Mouse (Mus musculus): ENCODE data around the gene Clcn6. TPM values are rescaled to one million over a fixed set of nuclear protein-coding genes. Genes with fewer than 3 reads are reported as not detected.

Gene Clcn6
- polyA plus RNA-seq, 1 experiment from 2014 or later = 36.5 TPM

DNA sequence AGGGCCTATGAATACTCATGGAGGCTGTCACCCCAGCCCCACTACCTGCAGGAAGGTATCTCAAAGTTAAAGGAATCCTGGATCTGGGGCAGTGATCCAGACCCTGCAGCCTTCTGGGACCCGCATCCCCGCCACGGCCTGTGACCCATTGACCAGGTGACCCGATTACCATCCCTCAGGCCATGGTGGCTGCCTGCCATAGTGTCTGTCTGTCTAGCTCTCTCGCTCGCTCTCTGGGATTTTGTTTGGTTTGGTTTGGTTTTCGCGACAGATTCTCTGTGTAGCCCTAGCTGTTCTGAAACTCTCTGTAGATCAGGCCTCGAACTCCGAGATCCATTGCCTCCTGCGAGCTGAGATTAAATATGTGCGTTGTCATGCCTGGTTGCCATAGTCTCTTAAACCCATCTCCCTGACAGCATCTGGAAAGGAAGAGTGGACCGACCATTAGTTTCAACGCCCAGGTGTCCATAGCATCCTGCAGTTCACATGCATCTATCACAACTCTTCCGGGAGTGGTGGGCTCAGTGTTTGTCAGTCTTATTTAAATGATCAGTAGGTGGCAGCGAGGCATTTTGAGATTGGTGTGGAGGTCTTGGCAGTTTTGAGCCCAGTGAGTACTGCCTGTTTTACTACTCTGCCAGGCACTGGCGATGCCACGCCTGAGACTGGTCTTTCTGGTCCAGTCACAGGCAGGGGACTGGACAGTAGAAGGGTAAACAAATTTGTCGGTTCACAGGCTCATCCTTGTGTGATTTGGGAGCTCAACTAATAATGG, 820 bp upstream of the Clcn6 start:
- Histone ChIP-seq H3K4me2 (ENCODE audit: low read length) (peak overlapping the region; percentile 85), H3K27me3 (ENCODE audit: control insufficient read depth, insufficient read depth, low read depth, low read length) (no peaks in the 10 kb centered on the region), H3K27ac (ENCODE audit: low read length) (peak overlapping the region; percentile 90), H3K4me3 (ENCODE audit: low read depth, low read length) (peak overlapping the region; percentile 72), H3K4me1 (ENCODE audit: control insufficient read depth, insufficient read depth, low read length) (peaks cover 43% of the 10 kb centered on the region), H3K36me3 (ENCODE audit: control insufficient read depth, insufficient read depth, low read length) (peaks cover 2% of the 10 kb centered on the region), H3K9me3 (replicated peaks; ENCODE audit: control insufficient read depth, low read length, poor library complexity, severe bottlenecking) (no peaks in the 10 kb centered on the region), H3K9ac (ENCODE audit: low read depth, low read length) (peak overlapping the region; percentile 80)
- WGBS = 16% methylated on average over 19 of the region's 19 CpGs
- 0 out of 2 replicates have a peak, but pooled peaks have one; percentile 0 for ATAC-seq

DNA sequence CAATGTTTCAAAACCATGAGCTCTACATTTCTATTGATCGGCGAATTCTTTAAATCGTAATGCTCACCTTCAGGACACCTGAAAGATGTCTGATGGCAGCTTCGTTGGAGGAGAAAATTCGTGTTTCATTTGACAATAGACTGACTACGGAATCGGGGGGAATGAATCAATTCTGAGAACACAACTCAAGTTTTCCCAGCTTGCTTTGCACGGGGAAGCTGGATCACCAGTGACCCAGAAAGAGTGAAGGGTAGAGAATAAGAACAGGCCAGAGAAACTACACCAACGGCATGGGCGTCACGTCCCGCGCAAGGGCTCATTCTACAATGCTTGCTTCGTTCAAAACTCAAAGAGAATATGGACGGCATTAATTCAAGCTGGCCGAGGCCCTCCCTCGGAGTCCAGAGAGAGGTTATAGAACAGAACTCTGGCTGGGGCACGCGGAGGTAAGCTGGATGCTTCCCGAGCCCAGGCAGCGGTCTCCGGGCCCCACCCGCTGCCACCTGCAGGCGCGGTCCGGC, 482 bp downstream of the Clcn6 start:
- Histone ChIP-seq H3K4me3 (ENCODE audit: low read depth, low read length) (peak overlapping the region; percentile 72), H3K4me2 (ENCODE audit: low read length) (peak overlapping the region; percentile 70), H3K36me3 (ENCODE audit: control insufficient read depth, insufficient read depth, low read length) (peaks cover 2% of the 10 kb centered on the region; the same call in 1 of the 2 replicates), H3K9ac (ENCODE audit: low read depth, low read length) (peak overlapping the region; percentile 80), H3K4me1 (ENCODE audit: control insufficient read depth, insufficient read depth, low read length) (peaks cover 43% of the 10 kb centered on the region), H3K9me3 (replicated peaks; ENCODE audit: control insufficient read depth, low read length, poor library complexity, severe bottlenecking) (no peaks in the 10 kb centered on the region), H3K27ac (ENCODE audit: low read length) (peak overlapping the region; percentile 90), H3K27me3 (ENCODE audit: control insufficient read depth, insufficient read depth, low read depth, low read length) (no peaks in the 10 kb centered on the region)
- WGBS = 6% methylated on average over 26 of the region's 26 CpGs
- no peak for ATAC-seq

DNA sequence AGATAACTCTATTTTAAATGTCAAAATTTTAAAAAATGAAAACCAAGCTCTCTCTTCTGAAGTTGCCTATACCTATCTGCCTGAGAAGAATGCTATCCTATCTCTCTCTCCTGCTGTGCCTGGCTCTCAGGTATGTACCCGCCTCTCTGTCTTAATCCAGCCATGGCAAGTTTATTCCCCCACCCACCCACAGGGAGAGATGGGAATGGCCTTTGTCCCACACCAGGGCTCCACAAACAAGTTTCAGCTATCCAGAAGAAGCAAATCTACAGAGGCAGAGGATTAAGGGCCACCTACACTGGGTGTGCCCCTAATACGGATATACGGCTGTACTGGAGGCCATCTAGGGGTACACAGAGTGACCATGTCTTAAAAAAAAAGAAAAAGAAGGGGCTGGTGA, 3.2 kb downstream of the Clcn6 start:
- H3K27me3 ChIP-seq (ENCODE audit: control insufficient read depth, insufficient read depth, low read depth, low read length) = no peaks in the 10 kb centered on the region
- H3K9me3 ChIP-seq (replicated peaks; ENCODE audit: control insufficient read depth, low read length, poor library complexity, severe bottlenecking) = no peaks in the 10 kb centered on the region
- H3K4me3 ChIP-seq (ENCODE audit: low read depth, low read length) = no peak overlapping the region
- 86% methylated on average over 3 of the region's 3 CpGs for WGBS
- H3K27ac ChIP-seq (ENCODE audit: low read length) = no peak overlapping the region
- H3K4me1 ChIP-seq (ENCODE audit: control insufficient read depth, insufficient read depth, low read length) = peaks cover 19% of the 10 kb centered on the region
- H3K4me2 ChIP-seq (ENCODE audit: low read length) = no peak overlapping the region
- no peak overlapping the region for H3K9ac ChIP-seq (ENCODE audit: low read depth, low read length)
- H3K36me3 ChIP-seq (ENCODE audit: control insufficient read depth, insufficient read depth, low read length) = peaks cover 2% of the 10 kb centered on the region; the same call in 1 of the 2 replicates
- ATAC-seq = no peak

DNA sequence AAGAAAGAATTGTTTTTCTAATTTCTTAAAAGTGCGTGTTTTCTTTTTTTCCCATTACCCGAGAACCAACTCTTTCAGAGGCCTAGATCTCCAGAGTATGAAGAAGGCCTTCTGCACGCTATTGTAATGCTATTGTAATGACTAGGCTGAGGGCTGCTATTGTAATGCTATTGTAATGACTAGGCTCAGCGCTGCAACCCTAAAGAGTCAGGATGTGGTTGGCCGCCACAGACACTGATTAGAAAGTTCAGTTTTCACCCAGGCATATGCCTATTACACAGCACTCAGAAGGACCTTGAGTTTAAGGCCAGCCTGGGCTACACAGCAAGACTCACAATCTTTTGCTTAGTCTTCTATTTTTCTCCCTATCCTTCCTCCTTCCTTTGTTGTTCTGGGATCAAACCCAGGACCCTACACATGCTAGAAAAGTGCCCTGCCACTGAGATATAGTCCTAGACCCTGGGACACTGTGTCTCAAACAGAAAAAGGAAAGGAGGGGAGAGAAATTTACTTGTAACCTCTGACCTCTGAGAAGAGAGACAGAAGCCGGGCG, 4.7 kb downstream of the Clcn6 start:
- H3K9me3 ChIP-seq (replicated peaks; ENCODE audit: control insufficient read depth, low read length, poor library complexity, severe bottlenecking) = no peaks in the 10 kb centered on the region
- 63% methylated on average over 7 of the region's 7 CpGs for WGBS
- no peak overlapping the region for H3K4me2 ChIP-seq (ENCODE audit: low read length)
- no peak overlapping the region for H3K4me3 ChIP-seq (ENCODE audit: low read depth, low read length)
- H3K9ac ChIP-seq (ENCODE audit: low read depth, low read length) = no peak overlapping the region
- peaks cover 9% of the 10 kb centered on the region for H3K4me1 ChIP-seq (ENCODE audit: control insufficient read depth, insufficient read depth, low read length)
- no peak for ATAC-seq
- no peaks in the 10 kb centered on the region for H3K27me3 ChIP-seq (ENCODE audit: control insufficient read depth, insufficient read depth, low read depth, low read length)
- peaks cover 2% of the 10 kb centered on the region; the same call in 1 of the 2 replicates for H3K36me3 ChIP-seq (ENCODE audit: control insufficient read depth, insufficient read depth, low read length)
- no peak overlapping the region for H3K27ac ChIP-seq (ENCODE audit: low read length)

DNA sequence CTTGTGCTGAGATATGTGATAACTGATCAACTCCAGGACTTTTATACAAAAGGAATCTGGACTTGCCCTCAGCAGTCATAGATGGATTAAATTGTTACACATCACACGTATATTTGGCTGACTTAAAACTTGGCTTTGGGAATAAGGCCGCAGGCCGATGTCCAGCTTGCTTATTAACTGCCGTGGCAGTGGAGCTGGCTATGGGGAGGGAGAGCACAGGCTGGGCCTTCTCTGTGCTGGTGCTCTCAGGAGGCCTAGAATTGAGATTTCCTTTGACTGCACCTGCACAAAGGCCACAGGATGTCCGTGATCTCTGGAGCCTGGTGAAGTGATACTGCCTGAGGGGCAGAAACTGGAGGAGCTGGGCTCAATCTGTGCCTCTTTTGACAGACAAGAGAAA, 8.1 kb downstream of the Clcn6 start:
- Histone ChIP-seq H3K4me3 (ENCODE audit: low read depth, low read length) (no peak overlapping the region), H3K36me3 (ENCODE audit: control insufficient read depth, insufficient read depth, low read length) (peaks cover 10% of the 10 kb centered on the region; the same call in 1 of the 2 replicates), H3K27me3 (ENCODE audit: control insufficient read depth, insufficient read depth, low read depth, low read length) (no peaks in the 10 kb centered on the region), H3K9me3 (replicated peaks; ENCODE audit: control insufficient read depth, low read length, poor library complexity, severe bottlenecking) (no peaks in the 10 kb centered on the region), H3K4me1 (ENCODE audit: control insufficient read depth, insufficient read depth, low read length) (no peaks in the 10 kb centered on the region; the same call in 1 of the 2 replicates), H3K9ac (ENCODE audit: low read depth, low read length) (no peak overlapping the region), H3K27ac (ENCODE audit: low read length) (no peak overlapping the region), H3K4me2 (ENCODE audit: low read length) (no peak overlapping the region)
- 84% methylated on average over 5 of the region's 5 CpGs for WGBS
- ATAC-seq = no peak

DNA sequence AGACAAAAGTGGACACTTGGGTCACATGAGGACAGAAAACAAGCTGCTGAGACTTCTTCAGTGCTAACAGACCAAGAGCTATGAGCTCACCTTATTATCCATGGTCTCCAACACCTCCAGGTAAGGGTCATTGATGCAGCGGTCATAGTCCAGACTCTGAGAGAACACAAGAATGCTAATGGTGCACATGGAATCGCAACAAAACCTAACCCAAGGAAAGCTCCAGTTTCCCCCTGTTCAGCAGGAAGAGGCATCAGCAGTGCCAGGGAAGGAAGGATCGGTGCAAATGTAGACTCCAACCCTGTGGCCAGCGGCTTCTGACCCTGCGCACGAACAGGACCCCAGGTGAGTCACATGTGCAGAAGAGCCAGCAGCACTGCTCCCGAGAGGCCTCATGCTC, 9.3 kb downstream of the Clcn6 start:
- Histone ChIP-seq H3K9me3 (replicated peaks; ENCODE audit: control insufficient read depth, low read length, poor library complexity, severe bottlenecking) (no peaks in the 10 kb centered on the region), H3K4me3 (ENCODE audit: low read depth, low read length) (no peak overlapping the region), H3K9ac (ENCODE audit: low read depth, low read length) (no peak overlapping the region), H3K27ac (ENCODE audit: low read length) (no peak overlapping the region), H3K4me1 (ENCODE audit: control insufficient read depth, insufficient read depth, low read length) (no peaks in the 10 kb centered on the region; the same call in 1 of the 2 replicates), H3K36me3 (ENCODE audit: control insufficient read depth, insufficient read depth, low read length) (peaks cover 19% of the 10 kb centered on the region), H3K4me2 (ENCODE audit: low read length) (no peak overlapping the region), H3K27me3 (ENCODE audit: control insufficient read depth, insufficient read depth, low read depth, low read length) (no peaks in the 10 kb centered on the region)
- ATAC-seq = no peak
- WGBS = 94% methylated on average over 7 of the region's 7 CpGs

DNA sequence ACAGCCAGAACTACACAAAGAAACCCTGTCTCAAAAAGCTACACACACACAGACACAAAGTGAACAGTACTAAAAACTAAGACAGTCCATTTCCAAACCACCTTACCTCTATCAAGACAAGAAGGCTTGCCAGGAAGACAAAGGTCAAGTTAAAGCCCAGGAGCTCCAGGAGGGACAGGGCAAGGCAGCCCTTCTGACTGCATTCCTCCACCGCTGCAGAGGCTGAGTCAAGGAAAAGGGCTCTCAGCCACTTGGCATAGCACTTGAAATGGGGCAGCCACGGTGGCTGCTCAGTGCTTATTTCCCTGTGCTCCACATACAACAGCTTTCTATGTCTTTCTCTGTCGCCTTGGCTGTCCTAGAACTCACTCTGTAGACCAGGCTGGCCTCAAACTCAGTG, 14.6 kb downstream of the Clcn6 start:
- H3K9me3 ChIP-seq (replicated peaks; ENCODE audit: control insufficient read depth, low read length, poor library complexity, severe bottlenecking) = no peaks in the 10 kb centered on the region
- H3K9ac ChIP-seq (ENCODE audit: low read depth, low read length) = no peak overlapping the region
- no peak overlapping the region for H3K4me3 ChIP-seq (ENCODE audit: low read depth, low read length)
- H3K36me3 ChIP-seq (ENCODE audit: control insufficient read depth, insufficient read depth, low read length) = peaks cover 57% of the 10 kb centered on the region
- H3K4me2 ChIP-seq (ENCODE audit: low read length) = no peak overlapping the region
- no peak overlapping the region for H3K27ac ChIP-seq (ENCODE audit: low read length)
- WGBS = 91% methylated on average over 3 of the region's 3 CpGs
- no peaks in the 10 kb centered on the region for H3K27me3 ChIP-seq (ENCODE audit: control insufficient read depth, insufficient read depth, low read depth, low read length)
- no peak for ATAC-seq
- H3K4me1 ChIP-seq (ENCODE audit: control insufficient read depth, insufficient read depth, low read length) = no peaks in the 10 kb centered on the region; the same call in 1 of the 2 replicates

DNA sequence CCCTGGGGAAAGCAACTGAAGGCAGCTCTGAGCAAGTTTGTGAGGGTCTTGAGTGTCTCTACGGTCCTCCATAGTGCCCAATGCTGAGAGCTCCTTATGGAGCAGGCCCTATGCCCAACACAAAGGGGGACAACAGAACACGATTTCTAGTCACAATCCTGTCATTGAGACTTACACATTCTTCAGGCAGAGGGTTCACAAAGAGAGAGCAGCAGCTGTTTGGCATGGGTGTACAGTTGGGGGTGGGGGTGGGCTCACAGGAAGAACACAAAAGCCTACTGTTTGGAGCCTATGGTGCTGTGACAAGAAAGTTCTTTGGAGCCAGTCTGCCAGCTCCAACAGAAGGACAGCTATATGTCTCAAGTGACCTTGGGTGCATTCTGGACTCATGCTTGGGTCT, 20.2 kb downstream of the Clcn6 start:
- H3K36me3 ChIP-seq (ENCODE audit: control insufficient read depth, insufficient read depth, low read length) = peaks cover 73% of the 10 kb centered on the region
- ATAC-seq = peak; percentile 54
- H3K27me3 ChIP-seq (ENCODE audit: control insufficient read depth, insufficient read depth, low read depth, low read length) = no peaks in the 10 kb centered on the region
- H3K9ac ChIP-seq (ENCODE audit: low read depth, low read length) = no peak overlapping the region
- no peak overlapping the region for H3K4me2 ChIP-seq (ENCODE audit: low read length)
- H3K4me3 ChIP-seq (ENCODE audit: low read depth, low read length) = no peak overlapping the region
- H3K27ac ChIP-seq (ENCODE audit: low read length) = peak overlapping the region; percentile 35; the same call in 1 of the 2 replicates
- whole genome bisulfite sequencing = 27% methylated on average over 2 of the region's 2 CpGs
- H3K9me3 ChIP-seq (replicated peaks; ENCODE audit: control insufficient read depth, low read length, poor library complexity, severe bottlenecking) = no peaks in the 10 kb centered on the region
- no peaks in the 10 kb centered on the region for H3K4me1 ChIP-seq (ENCODE audit: control insufficient read depth, insufficient read depth, low read length)

DNA sequence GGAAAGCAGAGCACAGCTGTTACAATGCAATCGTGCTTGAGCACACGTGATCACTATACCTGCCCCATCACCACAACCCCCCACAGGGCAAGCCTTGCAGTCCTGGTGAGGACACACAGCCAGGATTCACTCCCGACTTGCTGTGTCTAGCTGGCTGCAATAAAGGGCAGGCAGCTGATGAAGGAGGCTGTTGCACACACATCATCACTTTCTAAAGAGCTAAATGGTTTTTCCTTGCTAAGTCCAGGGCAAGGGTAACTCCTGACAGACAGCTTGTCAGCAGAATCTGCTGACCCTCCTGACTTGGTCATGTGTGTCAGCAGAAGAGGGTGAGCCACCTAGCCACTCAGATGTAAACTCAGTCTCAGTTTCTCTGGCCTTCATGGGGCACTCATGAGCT, 21.6 kb downstream of the Clcn6 start:
- H3K27me3 ChIP-seq (ENCODE audit: control insufficient read depth, insufficient read depth, low read depth, low read length) = no peaks in the 10 kb centered on the region
- no peak overlapping the region for H3K4me2 ChIP-seq (ENCODE audit: low read length)
- no peaks in the 10 kb centered on the region for H3K4me1 ChIP-seq (ENCODE audit: control insufficient read depth, insufficient read depth, low read length)
- H3K9ac ChIP-seq (ENCODE audit: low read depth, low read length) = no peak overlapping the region
- H3K9me3 ChIP-seq (replicated peaks; ENCODE audit: control insufficient read depth, low read length, poor library complexity, severe bottlenecking) = no peaks in the 10 kb centered on the region
- ATAC-seq = no peak
- no peak overlapping the region for H3K4me3 ChIP-seq (ENCODE audit: low read depth, low read length)
- no peak overlapping the region for H3K27ac ChIP-seq (ENCODE audit: low read length)
- 88% methylated on average over 3 of the region's 3 CpGs for WGBS
- H3K36me3 ChIP-seq (ENCODE audit: control insufficient read depth, insufficient read depth, low read length) = peaks cover 74% of the 10 kb centered on the region

Data from midbrain, embryonic 16.5 days (tissue).